Mouse (Mus musculus) monocyte, adult 5-6 weeks (primary cell): Measurements from ENCODE around the gene Trim43a. TPM values are rescaled to one million over a fixed set of nuclear protein-coding genes. Genes with fewer than 3 reads are reported as not detected.
"Not testable (repeated sequence)": the region's sequence is repeated elsewhere in the genome, so short reads cannot be mapped to it uniquely, and the experiment has no call there.

ENCODE experiments used
- ATAC-seq: fragments of 153-309, 156-312 bp; replicated peaks from 2 replicates; pipeline ENCODE4 v1.8.0; 2017; ENCODE audit warnings: mild to moderate bottlenecking; ENCODE audit not compliant: low TSS enrichment, insufficient number of reproducible peaks, severe bottlenecking, poor library complexity, low FRiP score
- total RNA-seq: library from RNA; stranded (forward); fragments of 200-1000, 200-491, 200-594 nt; gene quantifications from 3 replicates; pipeline ENCODE4 v1.2.3, GENCODE M21; 2017

Trim43a gene
- not detected in 3 replicates for total RNA-seq

- ATAC-seq, result not testable (repeated sequence)
These were observed at the start of gene Trim43a for GRCm38 (mm10) chr9:88580591-88580990. TSS of gene Trim43a (plus strand) at chr9:88580891.

DNA sequence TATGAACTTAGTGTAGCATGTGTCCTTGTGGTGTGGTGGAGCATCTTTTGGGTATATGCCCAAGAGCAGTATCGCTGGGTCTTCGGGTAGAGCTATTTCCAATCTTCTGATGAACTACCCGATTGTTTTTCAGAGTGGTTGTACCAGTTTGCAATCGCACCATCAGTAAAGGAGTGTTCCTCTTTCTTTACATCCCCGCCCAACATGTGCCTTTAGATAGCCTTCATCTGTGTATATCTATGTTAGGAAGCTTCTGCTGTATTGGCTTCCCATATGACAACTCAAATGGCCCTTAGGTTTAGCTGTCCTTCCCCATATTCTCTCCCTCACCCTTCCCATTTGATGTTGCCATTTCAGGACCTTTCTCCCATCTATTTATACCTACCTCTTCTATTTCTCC is 46.6 kb upstream of the Trim43a start:
- ATAC-seq, result no peak

DNA sequence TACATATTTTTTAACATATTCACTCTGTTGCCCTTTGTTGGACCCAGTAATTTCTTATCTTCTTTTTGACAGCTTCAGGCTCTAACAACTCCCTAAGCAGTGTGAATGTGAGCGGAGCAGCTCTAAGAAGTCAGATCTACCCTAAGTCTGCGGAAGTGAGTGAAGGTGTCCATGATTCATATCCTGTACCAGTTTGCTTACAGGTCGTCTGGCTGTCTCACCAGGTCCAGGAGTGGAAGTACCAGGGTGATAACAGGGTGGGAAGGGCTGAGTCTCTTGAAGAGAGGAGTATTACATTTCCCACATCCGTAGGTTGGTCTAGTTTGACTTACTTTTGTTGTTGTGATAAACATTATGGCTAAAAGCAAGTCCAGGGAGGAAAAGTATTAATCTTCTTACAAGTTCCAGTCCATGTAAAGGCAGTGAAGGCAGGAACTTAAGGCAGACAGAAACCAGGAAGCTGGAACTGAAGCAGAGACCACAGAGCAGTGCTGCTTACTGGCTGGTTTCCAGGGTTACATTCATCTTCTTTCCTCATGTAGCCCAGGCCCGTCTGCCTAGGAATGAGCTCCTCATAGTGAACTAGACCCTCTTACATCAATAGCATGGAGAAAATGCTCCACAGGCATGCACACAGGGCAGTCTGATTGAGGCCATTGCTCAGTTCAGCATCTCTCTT is 41.0 kb upstream of the Trim43a start:
- ATAC-seq, result peak; percentile 59; the same call in 1 of the 2 replicates

DNA sequence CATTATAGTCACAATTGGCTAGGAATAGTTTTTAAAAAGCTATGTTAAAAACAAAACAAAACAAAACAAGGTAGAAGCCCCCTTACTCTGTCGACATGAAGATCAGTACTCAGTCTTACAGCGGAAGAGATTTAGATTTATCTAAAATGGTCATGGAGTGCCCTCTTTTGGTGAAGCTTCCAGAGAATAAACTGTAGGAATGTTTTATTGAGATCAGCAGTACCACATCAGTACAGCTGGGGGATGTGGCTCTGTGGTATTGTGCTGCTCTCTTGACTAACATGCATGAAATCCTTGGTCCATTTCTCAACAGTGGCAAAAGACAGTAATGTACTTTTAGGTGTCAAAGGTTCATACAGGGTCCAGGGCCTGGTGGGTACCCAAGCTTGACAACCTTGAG is 37.9 kb upstream of the Trim43a start:
- ATAC-seq, result no peak

GRCm38 (mm10) chr9:88545534-88545933 is 35.2 kb upstream of the Trim43a start:
- ATAC-seq, result no peak

DNA sequence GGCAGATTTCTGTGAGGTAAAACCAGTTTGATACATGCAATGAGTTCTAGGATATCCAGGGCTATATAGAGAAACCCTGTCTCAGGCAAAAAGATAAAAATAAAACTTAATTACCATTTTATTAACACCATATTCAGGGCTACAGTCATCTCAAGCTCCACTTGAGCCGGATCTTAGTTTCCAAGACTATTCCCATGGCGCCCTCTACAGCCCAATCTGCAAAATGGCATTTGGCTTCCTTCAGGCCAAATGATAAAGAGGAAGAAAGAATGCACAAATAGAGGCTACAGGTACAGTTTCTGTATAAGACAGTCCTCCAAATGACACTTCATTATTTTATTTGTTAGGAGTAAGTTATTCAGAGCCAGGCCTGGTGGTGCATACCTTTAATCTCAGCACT is 34.5 kb upstream of the Trim43a start:
- ATAC-seq, result peak; percentile 53

DNA sequence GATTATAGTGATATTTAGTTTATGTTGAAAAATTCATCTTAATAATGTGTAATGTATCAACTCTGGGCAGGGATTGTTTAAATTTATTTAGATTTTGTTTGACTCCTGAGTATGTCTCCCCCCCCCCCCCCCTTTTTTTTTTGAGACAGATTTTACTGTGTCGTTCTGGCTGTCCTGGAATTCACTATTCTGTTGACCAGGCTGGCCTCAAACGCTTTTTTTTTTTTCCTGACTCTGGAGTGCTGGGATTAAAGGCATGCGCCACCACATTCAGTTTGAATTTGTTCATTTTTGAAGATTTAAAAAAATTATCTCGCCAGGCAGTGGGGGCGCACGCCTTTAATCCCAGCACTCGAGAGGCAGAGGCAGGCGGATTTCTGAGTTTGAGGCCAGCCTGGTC is 34.0 kb upstream of the Trim43a start:
- ATAC-seq, result no peak

DNA sequence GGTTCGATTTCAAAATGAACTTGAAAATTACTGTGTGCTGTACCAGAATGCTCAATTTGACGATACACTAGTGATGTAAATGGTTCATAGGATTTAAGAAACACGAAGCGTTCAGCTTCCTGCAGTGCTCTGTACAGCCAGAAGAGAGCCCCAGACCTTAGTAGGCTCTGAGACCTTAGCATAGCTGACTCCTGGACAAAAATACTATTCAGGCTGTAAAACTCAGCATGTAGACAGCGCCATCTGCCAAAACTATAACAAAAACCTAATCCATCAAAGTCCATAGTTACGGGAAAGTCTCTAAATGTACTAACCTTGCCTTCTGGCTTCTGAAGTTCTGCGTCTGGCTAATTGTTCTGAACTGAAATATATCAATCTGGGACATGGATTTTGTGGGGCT is 33.4 kb upstream of the Trim43a start:
- ATAC-seq, result peak; percentile 40

DNA sequence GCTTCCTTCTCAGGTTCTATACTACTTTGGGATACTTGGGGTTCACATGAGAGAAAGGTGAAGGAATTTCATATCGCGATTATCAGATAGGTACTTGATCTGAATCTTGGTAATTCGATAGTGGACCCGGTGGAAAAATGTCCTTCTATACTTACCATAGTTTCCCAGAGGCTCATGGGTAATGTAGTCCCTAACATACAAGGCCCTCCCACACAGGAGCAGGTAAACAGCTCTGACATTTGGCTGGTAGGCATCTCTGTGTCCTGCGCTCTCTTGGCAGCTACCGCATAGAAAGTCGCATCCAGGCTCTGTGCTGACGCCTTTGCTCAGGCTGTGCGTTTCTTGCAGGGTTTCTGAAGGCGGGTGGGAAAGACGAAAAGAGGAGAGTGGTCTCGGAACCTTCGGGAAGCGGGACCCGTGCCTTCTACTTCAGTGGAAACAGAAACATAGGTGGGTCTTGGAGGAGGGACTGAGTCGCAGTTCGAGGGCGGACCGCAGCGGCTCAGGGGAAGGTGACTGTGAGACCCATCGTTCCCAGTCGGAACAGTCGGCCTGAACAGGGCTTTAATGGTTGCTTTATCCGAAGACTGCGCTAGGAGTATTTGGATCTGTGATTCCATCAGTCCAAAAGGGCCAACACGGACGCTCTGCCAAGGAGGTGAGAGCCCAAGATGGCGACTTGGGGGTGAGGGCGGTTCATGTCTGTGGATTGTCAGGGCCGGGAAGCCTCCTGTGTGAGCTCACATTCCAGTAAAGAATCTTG is 32.7 kb upstream of the Trim43a start, which contains the start of gene Zfp949:
Gene Zfp949, plus strand, starts transcription at position 170 of the 763 bp plus-strand sequence.
- ATAC-seq, result peak; percentile 78

DNA sequence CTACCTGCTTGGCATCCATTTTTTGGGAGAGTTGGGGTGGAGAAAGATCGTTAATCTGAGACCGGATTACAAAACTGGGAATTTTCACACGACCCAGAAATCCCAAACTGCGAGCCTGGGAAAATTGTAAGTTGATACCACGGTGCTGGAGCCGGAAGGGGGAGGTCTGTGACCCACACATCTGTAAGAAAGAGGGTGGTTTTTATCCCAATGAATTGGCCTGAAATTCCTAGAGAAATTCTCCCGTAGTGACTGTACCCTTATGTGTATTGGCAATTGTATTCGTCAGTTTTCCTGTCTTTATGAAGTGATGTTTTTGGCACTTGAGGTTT is 32.1 kb upstream of the Trim43a start:
- ATAC-seq, result no peak

- ATAC-seq, result no peak
These were observed 27.6 kb upstream of the Trim43a start for GRCm38 (mm10) chr9:88553071-88553470.

DNA sequence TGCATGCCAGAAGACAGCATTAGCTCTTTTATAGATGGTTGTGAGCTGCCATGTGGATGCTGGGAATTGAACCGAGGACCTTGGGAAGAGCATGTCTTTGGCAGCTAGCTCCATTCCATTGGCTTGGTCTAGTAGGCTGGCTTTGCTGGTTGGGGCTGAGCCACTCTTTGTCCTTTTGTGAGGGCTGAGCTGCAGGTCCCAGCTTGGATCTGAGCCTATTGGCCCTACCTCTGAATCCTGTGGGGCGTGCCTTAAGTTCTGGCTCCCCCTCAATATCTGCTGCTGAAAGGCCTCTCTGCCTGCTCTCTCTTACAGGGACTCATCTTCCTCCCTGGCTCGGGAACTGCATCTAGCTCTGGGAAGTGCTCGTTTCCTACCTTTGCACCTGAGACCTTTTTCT is 22.5 kb upstream of the Trim43a start:
- no peak for ATAC-seq

- ATAC-seq, result not testable (repeated sequence)
These were observed 19.2 kb upstream of the Trim43a start for GRCm38 (mm10) chr9:88561476-88561875.

DNA sequence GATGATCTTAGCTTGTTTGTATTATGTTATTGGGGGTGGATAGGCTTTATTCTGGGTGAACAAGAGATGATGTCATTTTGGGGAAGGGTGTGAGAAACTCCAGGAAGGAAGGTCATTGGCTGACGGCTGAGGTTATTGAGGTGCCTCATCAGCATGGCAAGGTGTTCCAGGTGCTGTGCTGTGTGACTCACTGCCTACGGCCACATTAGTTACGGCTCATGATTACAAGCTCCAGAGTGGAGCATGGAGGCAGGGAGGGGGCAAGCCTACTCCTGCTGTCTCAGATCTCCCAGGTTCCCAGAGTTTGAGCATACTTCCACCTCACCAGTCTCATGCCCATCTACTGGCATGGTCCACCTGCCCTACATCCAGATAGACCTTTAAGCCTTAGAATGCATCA is 10.2 kb upstream of the Trim43a start:
- 0 out of 2 replicates have a peak, but pooled peaks have one; percentile 40 for ATAC-seq

- ATAC-seq, result not testable (repeated sequence)
These were observed 13.0 kb downstream of the Trim43a start for GRCm38 (mm10) chr9:88593708-88594107.

DNA sequence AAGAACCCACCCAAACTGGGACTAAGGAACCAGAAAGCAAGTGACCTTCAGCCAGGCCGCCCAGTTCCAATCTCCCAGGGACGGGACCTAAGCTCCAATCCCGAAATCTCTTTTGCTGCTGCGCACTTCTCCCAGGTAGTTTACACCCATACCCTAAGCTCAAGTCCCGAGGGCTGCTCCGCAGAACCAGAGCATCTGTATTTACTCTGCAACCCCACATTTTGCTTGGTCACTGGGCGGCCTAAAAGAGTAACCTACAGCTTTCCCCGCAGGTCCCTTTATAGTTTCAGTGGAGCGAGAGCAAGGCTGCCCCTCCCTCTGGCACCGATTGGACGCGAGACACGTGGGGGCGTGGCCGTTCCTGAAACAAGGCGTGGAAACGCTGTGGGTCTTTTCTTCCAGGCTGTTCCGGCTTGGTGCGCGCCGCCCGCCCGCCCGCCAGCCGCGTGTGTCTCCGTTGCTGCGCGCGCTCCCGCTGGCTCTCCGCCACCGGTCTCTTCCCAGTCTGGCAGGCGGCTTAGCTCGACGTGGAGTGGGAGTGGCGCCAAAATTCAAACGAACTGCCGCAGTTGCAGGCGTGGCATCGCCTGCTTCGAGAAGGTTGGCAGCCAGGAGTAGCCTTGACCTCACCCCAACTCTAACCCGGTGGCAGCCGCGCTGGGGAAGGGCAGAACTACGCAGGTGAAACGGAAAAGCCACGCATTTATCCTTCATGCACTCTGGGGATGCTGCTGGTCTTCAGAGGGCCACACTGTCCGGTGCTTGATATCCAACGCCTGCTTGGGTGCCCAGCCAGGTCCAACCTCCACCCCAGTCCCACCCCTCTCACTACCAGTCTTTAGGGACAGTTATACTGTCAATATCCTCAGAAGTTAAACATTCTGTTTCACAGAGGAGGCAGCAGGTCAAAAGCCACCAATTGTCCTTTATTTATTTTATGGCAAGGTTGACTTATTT is 18.8 kb downstream of the Trim43a start:
- peak; percentile 95 for ATAC-seq

DNA sequence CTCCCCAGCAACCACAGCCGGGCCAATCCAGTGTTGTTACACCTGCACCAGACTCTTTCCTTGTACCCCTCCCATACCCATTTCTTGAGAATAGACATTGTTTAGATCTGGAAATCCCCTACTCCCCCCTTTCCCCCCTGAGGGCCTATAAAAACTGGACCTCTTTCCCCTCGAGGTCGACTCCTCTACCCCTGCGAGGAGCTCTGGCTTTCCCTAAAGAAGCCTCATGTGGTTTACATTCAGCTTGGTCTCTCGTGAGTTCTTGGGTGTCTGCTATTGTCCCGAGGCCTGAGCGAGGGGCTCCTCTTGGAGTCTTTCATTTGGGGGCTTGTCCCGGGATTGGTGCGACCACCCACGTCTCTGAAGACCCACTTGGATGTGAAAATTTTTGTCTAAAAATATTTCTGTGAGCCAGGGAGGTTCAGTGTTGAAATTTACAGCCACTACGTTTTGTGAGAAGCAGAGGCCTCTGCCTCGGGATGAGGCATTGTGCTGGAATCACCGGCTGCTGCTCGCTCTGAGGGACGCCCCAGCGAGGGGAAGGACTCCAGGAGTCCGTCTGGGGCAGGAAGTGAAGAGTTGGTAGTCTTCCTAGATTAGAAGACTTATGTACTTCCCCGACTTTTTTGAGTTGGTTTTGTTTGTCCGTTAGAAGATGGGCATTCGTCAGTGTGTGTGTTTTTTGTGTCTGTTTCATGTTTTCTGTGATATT is 45.3 kb downstream of the Trim43a start:
- not testable (repeated sequence) for ATAC-seq

- not testable (repeated sequence) for ATAC-seq
These were observed 57.4 kb downstream of the Trim43a start for GRCm38 (mm10) chr9:88638125-88638524.
